In genomic region chr6:34626586-34627245, GRCm38 (mm10) we compare ENCODE assay signal across 18 mouse cellular contexts. TPM values are rescaled to one million over a fixed set of nuclear protein-coding genes. Genes with fewer than 3 reads are reported as not detected.
A peak's percentile ranks its signal among the peaks of the same experiment; 100 is the strongest.
DNase-seq lines count a peak whose midpoint lies in the region; ATAC-seq and TF ChIP-seq lines count a peak whose summit lies in the region.
"Had no signal": no experiment of that assay in that cellular context is flagged by ENCODE, and none has a peak within 500 bp of the region (broad histone marks: within the 10 kb centered on the region; RNA-seq: fewer than 3 reads in every experiment).

No protein-coding gene starts in this region.

- no peaks in the 10 kb centered on the region for H3K36me3 ChIP-seq in kidney, adult 2 months (ENCODE audit: control insufficient read depth, insufficient read depth, low read length)
- H3K36me3 ChIP-seq in stomach, embryonic 14.5 days (ENCODE audit: control insufficient read depth, insufficient read depth, low read length): no peaks in the 10 kb centered on the region
- H3K36me3 ChIP-seq in stomach, postnatal 0 days (ENCODE audit: control insufficient read depth, insufficient read depth, low read length): no peaks in the 10 kb centered on the region
- H3K36me3 ChIP-seq in midbrain, embryonic 16.5 days (ENCODE audit: control insufficient read depth, insufficient read depth, low read length): no peaks in the 10 kb centered on the region
- H3K36me3 ChIP-seq: embryonic facial prominence, embryonic 13.5 days; hindbrain, embryonic 12.5 days; limb, embryonic 12.5 days; midbrain, embryonic 13.5 days had no signal

- WGBS in kidney, adult 2 months: 65% methylated on average over 8 of the region's 8 CpGs
- WGBS in stomach, embryonic 14.5 days: 40% methylated on average over 8 of the region's 8 CpGs
- 45% methylated on average over 8 of the region's 8 CpGs for WGBS in stomach, postnatal 0 days
- WGBS in midbrain, embryonic 16.5 days: 91% methylated on average over 8 of the region's 8 CpGs

- DNase-seq in gastrocnemius, adult 2 months: no peak
- DNase-seq in gastrocnemius, postnatal 4 days (ENCODE audit: low spot score in 2 of 2): no peak
- peak; percentile 51 for DNase-seq in kidney, adult 2 months
- DNase-seq in kidney, adult 18-20 months: no peak
- no peak for DNase-seq in stomach, postnatal 0 days (ENCODE audit: low spot score)
- DNase-seq in layer of hippocampus, adult 18-20 months (ENCODE audit: low spot score in 2 of 2): no peak
- DNase-seq: cerebellum, adult 18-20 months; right cerebral cortex, postnatal 25 days had no signal

- H3K27me3 ChIP-seq in kidney, adult 2 months (replicated peaks; ENCODE audit: control insufficient read depth, insufficient read depth, low read length): no peaks in the 10 kb centered on the region
- H3K27me3 ChIP-seq in stomach, embryonic 14.5 days (ENCODE audit: control insufficient read depth, insufficient read depth, low read length): no peaks in the 10 kb centered on the region
- H3K27me3 ChIP-seq in stomach, postnatal 0 days (ENCODE audit: control insufficient read depth, insufficient read depth, low read length): no peaks in the 10 kb centered on the region
- H3K27me3 ChIP-seq in midbrain, embryonic 16.5 days (ENCODE audit: control insufficient read depth, insufficient read depth, low read depth, low read length): no peaks in the 10 kb centered on the region
- H3K27me3 ChIP-seq: embryonic facial prominence, embryonic 13.5 days; forebrain, embryonic 13.5 days; hindbrain, embryonic 12.5 days; limb, embryonic 12.5 days; midbrain, embryonic 13.5 days; Patski had no signal

- TF ChIP-seq POLR2A in kidney, adult 2 months (IDR thresholded peaks at IDR 0.05; ENCODE audit: low read depth, low read length): no peak

- no peak overlapping the region for H3K4me3 ChIP-seq in gastrocnemius, adult 2 months
- no peak overlapping the region for H3K4me3 ChIP-seq in kidney, adult 2 months (ENCODE audit: insufficient read depth, low read depth, low read length)
- H3K4me3 ChIP-seq in stomach, embryonic 14.5 days (ENCODE audit: low read depth, low read length): no peak overlapping the region
- H3K4me3 ChIP-seq in stomach, postnatal 0 days (ENCODE audit: low read depth, low read length): no peak overlapping the region
- no peak overlapping the region for H3K4me3 ChIP-seq in midbrain, embryonic 16.5 days (ENCODE audit: low read depth, low read length)
- H3K4me3 ChIP-seq: embryonic facial prominence, embryonic 13.5 days; forebrain, embryonic 13.5 days; hindbrain, embryonic 12.5 days; limb, embryonic 12.5 days; midbrain, embryonic 13.5 days had no signal

- ATAC-seq in stomach, embryonic 14.5 days (ENCODE audit: insufficient number of reproducible peaks, insufficient read depth, low FRiP score, low read depth): no peak
- ATAC-seq in stomach, postnatal 0 days (ENCODE audit: low FRiP score, low TSS enrichment): no peak
- ATAC-seq in midbrain, embryonic 16.5 days: no peak
- ATAC-seq: forebrain, embryonic 13.5 days; midbrain, embryonic 13.5 days; Patski had no signal

- H3K9me3 ChIP-seq in stomach, embryonic 14.5 days (ENCODE audit: control insufficient read depth, low read depth, low read length): no peaks in the 10 kb centered on the region
- H3K9me3 ChIP-seq in stomach, postnatal 0 days (ENCODE audit: control insufficient read depth, low read length): no peaks in the 10 kb centered on the region
- no peaks in the 10 kb centered on the region for H3K9me3 ChIP-seq in midbrain, embryonic 16.5 days (replicated peaks; ENCODE audit: control insufficient read depth, low read length, poor library complexity, severe bottlenecking)
- H3K9me3 ChIP-seq: embryonic facial prominence, embryonic 13.5 days; forebrain, embryonic 13.5 days; hindbrain, embryonic 12.5 days; limb, embryonic 12.5 days; midbrain, embryonic 13.5 days had no signal

- H3K27ac ChIP-seq in gastrocnemius, adult 2 months: peak overlapping the region; percentile 49
- H3K27ac ChIP-seq in kidney, adult 2 months (ENCODE audit: insufficient read depth, low read depth, low read length): peak overlapping the region; percentile 54
- H3K27ac ChIP-seq in stomach, embryonic 14.5 days (ENCODE audit: low read length): peak overlapping the region; percentile 74
- no peak overlapping the region for H3K27ac ChIP-seq in stomach, postnatal 0 days (replicated peaks)
- H3K27ac ChIP-seq in midbrain, embryonic 16.5 days (ENCODE audit: low read length): no peak overlapping the region
- H3K27ac ChIP-seq: embryonic facial prominence, embryonic 13.5 days; forebrain, embryonic 13.5 days; hindbrain, embryonic 12.5 days; limb, embryonic 12.5 days; macrophage; midbrain, embryonic 13.5 days had no signal

- no peak for TF ChIP-seq CTCF in gastrocnemius, adult 2 months (IDR thresholded peaks at IDR 0.05)
- no peak for TF ChIP-seq CTCF in kidney, adult 2 months (conservative IDR thresholded peaks at IDR 0.05; ENCODE audit: insufficient read depth, insufficient read length, low read depth, low read length)
- TF ChIP-seq CTCF in stomach, postnatal 0 days (IDR thresholded peaks at IDR 0.05; ENCODE audit: low read depth): no peak

- TF ChIP-seq EP300 in stomach, postnatal 0 days (optimal IDR thresholded peaks at IDR 0.05): no peak

- intact Hi-C loops in gastrocnemius, adult 2 months (cut with DNase I): no loop called here

- peaks cover 3% of the 10 kb centered on the region; the same call in 1 of the 2 replicates for H3K4me1 ChIP-seq in kidney, adult 2 months (ENCODE audit: control insufficient read depth, insufficient read depth, low read length)
- no peaks in the 10 kb centered on the region; the same call in none of the 2 replicates for H3K4me1 ChIP-seq in stomach, embryonic 14.5 days (ENCODE audit: control insufficient read depth, insufficient read depth, low read length)
- no peaks in the 10 kb centered on the region for H3K4me1 ChIP-seq in stomach, postnatal 0 days (replicated peaks; ENCODE audit: control insufficient read depth, insufficient read depth)
- no peaks in the 10 kb centered on the region for H3K4me1 ChIP-seq in midbrain, embryonic 16.5 days (ENCODE audit: control insufficient read depth, insufficient read depth, low read length)
- H3K4me1 ChIP-seq: forebrain, embryonic 13.5 days; midbrain, embryonic 13.5 days had no signal

- no peak overlapping the region for H3K4me2 ChIP-seq in stomach, embryonic 14.5 days (replicated peaks; ENCODE audit: low read depth, low read length)
- H3K4me2 ChIP-seq in stomach, postnatal 0 days (replicated peaks; ENCODE audit: low read depth): no peak overlapping the region
- H3K4me2 ChIP-seq in midbrain, embryonic 16.5 days (ENCODE audit: low read length): no peak overlapping the region
- H3K4me2 ChIP-seq: embryonic facial prominence, embryonic 13.5 days; forebrain, embryonic 13.5 days; hindbrain, embryonic 12.5 days; limb, embryonic 12.5 days; midbrain, embryonic 13.5 days had no signal

- H3K9ac ChIP-seq in stomach, embryonic 14.5 days (replicated peaks; ENCODE audit: low read depth, low read length): no peak overlapping the region
- H3K9ac ChIP-seq in stomach, postnatal 0 days (ENCODE audit: low read length): no peak overlapping the region
- no peak overlapping the region for H3K9ac ChIP-seq in midbrain, embryonic 16.5 days (ENCODE audit: low read depth, low read length)
- H3K9ac ChIP-seq: embryonic facial prominence, embryonic 13.5 days; forebrain, embryonic 13.5 days; hindbrain, embryonic 12.5 days; limb, embryonic 12.5 days; midbrain, embryonic 13.5 days had no signal

RNA-seq across cellular contexts. Expression of gene Cald1, which starts 28.4 kb away (rescaled TPM):
- total RNA-seq in gastrocnemius, adult 2 months (2021): 10 to 100 TPM; 23.9 to 39.9 TPM
- total RNA-seq in gastrocnemius, postnatal 4 days (2021): 100 to 1,000 TPM; 110 to 127 TPM
- 17.7 and 24.7 TPM in 2 replicates for polyA plus RNA-seq in kidney, adult 2 months (2012; rRNA removed)
- 366 and 368 TPM in 2 replicates for polyA plus RNA-seq in stomach, embryonic 14.5 days (2014; fragmentation: Nextera tagmentation; extraction: Ambion mirVana)
- 199 and 301 TPM in 2 replicates for polyA plus RNA-seq in stomach, postnatal 0 days (2015; fragmentation: Nextera tagmentation; extraction: Ambion mirVana)
- polyA plus RNA-seq in midbrain, embryonic 16.5 days (2015; fragmentation: Nextera tagmentation; extraction: Ambion mirVana): 52.1 and 58.2 TPM in 2 replicates
- 10 to 100 TPM; 27.6 to 28.3 TPM for total RNA-seq in layer of hippocampus, adult 18-20 months (2021)
- total RNA-seq: common myeloid progenitor, adult 5-6 weeks had no signal

Comparison
In these comparisons a context has a peak if more than half of its experiments do, and no peak if none do; other contexts are left out.
1. H3K27ac ChIP-seq: peak in gastrocnemius, adult 2 months (single experiment), kidney, adult 2 months (single experiment) and stomach, embryonic 14.5 days (single experiment); none in stomach, postnatal 0 days (single experiment) and midbrain, embryonic 16.5 days (single experiment).